Mouse (Mus musculus): Measurements from ENCODE around the gene Kantr. TPM values are rescaled to one million over a fixed set of nuclear protein-coding genes. Genes with fewer than 3 reads are reported as not detected.

The Kantr gene
- polyA plus RNA-seq, 1 experiment from 2014 or later: 4.2 TPM

DNA sequence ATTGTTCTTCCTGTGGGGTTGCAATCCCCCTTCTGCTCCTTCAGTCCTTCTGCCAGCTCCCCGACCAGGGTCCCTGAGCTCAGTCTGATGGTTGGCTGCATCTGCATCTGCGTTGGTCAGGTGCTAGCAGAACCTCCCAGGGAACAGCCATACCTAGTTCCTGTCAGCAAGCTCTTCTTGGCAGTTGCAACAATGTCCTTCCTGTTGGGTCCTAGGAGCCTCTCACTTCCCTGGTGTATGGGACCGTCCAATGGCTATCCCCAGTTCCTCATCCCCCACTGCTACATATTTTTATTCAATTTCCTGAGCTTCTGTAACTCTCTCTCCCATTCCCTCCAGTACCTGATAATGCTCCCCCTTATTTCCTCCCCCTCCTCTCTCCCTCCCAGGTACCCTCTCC lies 42.5 kb downstream of the Kantr start:
- no peak overlapping the region for H3K4me3 ChIP-seq (ENCODE audit: low read depth, low read length)
- no peak overlapping the region for H3K9ac ChIP-seq (ENCODE audit: low read depth, low read length)
- H3K27ac ChIP-seq (ENCODE audit: low read depth, low read length): no peak overlapping the region
- no peaks in the 10 kb centered on the region for H3K27me3 ChIP-seq (replicated peaks; ENCODE audit: control insufficient read depth, insufficient read depth, low read length)
- no peaks in the 10 kb centered on the region for H3K9me3 ChIP-seq (ENCODE audit: control insufficient read depth)
- H3K36me3 ChIP-seq (ENCODE audit: control insufficient read depth, insufficient read depth): no peaks in the 10 kb centered on the region
- TF ChIP-seq CTCF (IDR thresholded peaks at IDR 0.05; ENCODE audit: low read depth): no peak
- no peak for ATAC-seq
- H3K4me2 ChIP-seq (replicated peaks; ENCODE audit: low read depth): no peak overlapping the region
- 76% methylated on average over 3 of the region's 3 CpGs for WGBS
- H3K4me1 ChIP-seq (replicated peaks; ENCODE audit: control insufficient read depth, insufficient read depth, low read length): no peaks in the 10 kb centered on the region

DNA sequence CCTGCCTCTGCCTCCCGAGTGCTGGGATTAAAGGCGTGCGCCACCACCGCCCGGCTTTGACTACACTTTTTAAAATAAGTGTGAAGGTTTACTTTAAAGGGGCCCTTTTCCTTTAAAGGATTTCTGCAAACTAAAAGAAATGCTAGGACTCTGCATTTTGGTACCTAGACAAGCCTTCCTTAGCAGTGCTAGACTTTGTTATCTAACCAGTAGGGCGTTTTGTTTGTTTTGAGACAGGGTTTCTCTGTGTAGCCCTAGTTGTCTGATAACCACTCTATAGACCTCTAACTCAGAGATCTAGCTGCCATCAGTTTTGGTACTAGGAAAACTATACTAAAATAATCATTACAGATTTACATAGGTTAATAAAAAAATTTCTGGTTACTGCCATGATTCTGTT lies 47.9 kb downstream of the Kantr start:
- TF ChIP-seq CTCF (IDR thresholded peaks at IDR 0.05; ENCODE audit: low read depth): no peak
- H3K9ac ChIP-seq (ENCODE audit: low read depth, low read length): no peak overlapping the region
- H3K4me3 ChIP-seq (ENCODE audit: low read depth, low read length): no peak overlapping the region
- H3K9me3 ChIP-seq (ENCODE audit: control insufficient read depth): no peaks in the 10 kb centered on the region
- WGBS: 90% methylated on average over 6 of the region's 6 CpGs
- peaks cover 9% of the 10 kb centered on the region; the same call in 1 of the 2 replicates for H3K36me3 ChIP-seq (ENCODE audit: control insufficient read depth, insufficient read depth)
- no peaks in the 10 kb centered on the region for H3K27me3 ChIP-seq (replicated peaks; ENCODE audit: control insufficient read depth, insufficient read depth, low read length)
- no peak overlapping the region for H3K27ac ChIP-seq (ENCODE audit: low read depth, low read length)
- no peaks in the 10 kb centered on the region for H3K4me1 ChIP-seq (replicated peaks; ENCODE audit: control insufficient read depth, insufficient read depth, low read length)
- no peak for ATAC-seq
- H3K4me2 ChIP-seq (replicated peaks; ENCODE audit: low read depth): no peak overlapping the region

- Histone ChIP-seq H3K4me3 (ENCODE audit: low read depth, low read length) (no peak overlapping the region), H3K27ac (ENCODE audit: low read depth, low read length) (no peak overlapping the region), H3K27me3 (replicated peaks; ENCODE audit: control insufficient read depth, insufficient read depth, low read length) (no peaks in the 10 kb centered on the region), H3K9me3 (ENCODE audit: control insufficient read depth) (no peaks in the 10 kb centered on the region), H3K4me1 (replicated peaks; ENCODE audit: control insufficient read depth, insufficient read depth, low read length) (no peaks in the 10 kb centered on the region), H3K4me2 (replicated peaks; ENCODE audit: low read depth) (no peak overlapping the region), H3K36me3 (ENCODE audit: control insufficient read depth, insufficient read depth) (peaks cover 74% of the 10 kb centered on the region), H3K9ac (ENCODE audit: low read depth, low read length) (no peak overlapping the region)
- no peak for ATAC-seq
- WGBS: 98% methylated on average over 11 of the region's 11 CpGs
- TF ChIP-seq CTCF (IDR thresholded peaks at IDR 0.05; ENCODE audit: low read depth): no peak
Observed at GRCm38 (mm10) chrX:152271189-152271588, 56.1 kb downstream of the Kantr start.

Other genes with a start within 250 kb of the Kantr start
- gene Iqsec2, start 183.2 kb downstream of the Kantr start, polyA plus RNA-seq (2015; fragmentation: Nextera tagmentation; extraction: Ambion mirVana): 6.5 and 7.3 TPM in 2 replicates
- gene Kdm5c, start 94.5 kb downstream of the Kantr start, polyA plus RNA-seq (2015; fragmentation: Nextera tagmentation; extraction: Ambion mirVana): 16.2 and 19.7 TPM in 2 replicates
- 6.5 and 6.6 TPM in 2 replicates for gene Tspyl2, start 14.9 kb upstream of the Kantr start, polyA plus RNA-seq (2015; fragmentation: Nextera tagmentation; extraction: Ambion mirVana)
- gene Gpr173, start 41.2 kb upstream of the Kantr start, polyA plus RNA-seq (2015; fragmentation: Nextera tagmentation; extraction: Ambion mirVana): 0.60 and 0.68 TPM in 2 replicates
- gene Cldn34a, start 235.8 kb upstream of the Kantr start, polyA plus RNA-seq (2015; fragmentation: Nextera tagmentation; extraction: Ambion mirVana): not detected in 2 replicates

Data from intestine, postnatal 0 days (tissue).